Mouse (Mus musculus) right cerebral cortex, postnatal 25 days (tissue): ENCODE results near the gene Kif26b.
A peak's percentile ranks its signal among the peaks of the same experiment; 100 is the strongest.

Source experiments
- DNase-seq: peaks from one replicate; pipeline ENCODE4 v3.0.0; 2022

Kif26b gene

GRCm38 (mm10) chr1:178730271-178730670 lies 201.3 kb downstream of the Kif26b start:
- DNase-seq: no peak

GRCm38 (mm10) chr1:178733035-178733434 lies 204.1 kb downstream of the Kif26b start:
- no peak for DNase-seq

- DNase-seq: no peak
Observed at GRCm38 (mm10) chr1:178734576-178734975, 205.7 kb downstream of the Kif26b start.

- no peak for DNase-seq
Observed at GRCm38 (mm10) chr1:178736931-178737330, 208.0 kb downstream of the Kif26b start.

- no peak for DNase-seq
Observed at GRCm38 (mm10) chr1:178743820-178744219, 214.9 kb downstream of the Kif26b start.

- DNase-seq: no peak
Observed at GRCm38 (mm10) chr1:178744526-178744925, 215.6 kb downstream of the Kif26b start.

- DNase-seq: no peak
Observed at GRCm38 (mm10) chr1:178744961-178745360, 216.0 kb downstream of the Kif26b start.

- peak; percentile 39 for DNase-seq
Observed at GRCm38 (mm10) chr1:178745471-178745870, 216.5 kb downstream of the Kif26b start.

- no peak for DNase-seq
Observed at GRCm38 (mm10) chr1:178747279-178748221, 218.6 kb downstream of the Kif26b start.

- no peak for DNase-seq
Observed at GRCm38 (mm10) chr1:178748222-178748600, 219.3 kb downstream of the Kif26b start.

GRCm38 (mm10) chr1:178748617-178749016 lies 219.7 kb downstream of the Kif26b start:
- DNase-seq: no peak

- no peak for DNase-seq
Observed at GRCm38 (mm10) chr1:178749786-178750185, 220.9 kb downstream of the Kif26b start.

GRCm38 (mm10) chr1:178758441-178758840 lies 229.5 kb downstream of the Kif26b start:
- no peak for DNase-seq

- DNase-seq: no peak
Observed at GRCm38 (mm10) chr1:178762125-178762741, 233.3 kb downstream of the Kif26b start.

GRCm38 (mm10) chr1:178764914-178765313 lies 236.0 kb downstream of the Kif26b start:
- DNase-seq: no peak

- DNase-seq: no peak
Observed at GRCm38 (mm10) chr1:178765650-178766049, 236.7 kb downstream of the Kif26b start.

GRCm38 (mm10) chr1:178768976-178769375 lies 240.1 kb downstream of the Kif26b start:
- DNase-seq: no peak

- no peak for DNase-seq
Observed at GRCm38 (mm10) chr1:178769988-178770387, 241.1 kb downstream of the Kif26b start.

GRCm38 (mm10) chr1:178770626-178771362 lies 241.9 kb downstream of the Kif26b start:
- no peak for DNase-seq

- no peak for DNase-seq
Observed at GRCm38 (mm10) chr1:178779742-178780141, 250.8 kb downstream of the Kif26b start.

- DNase-seq: no peak
Observed at GRCm38 (mm10) chr1:178784043-178784442, 255.1 kb downstream of the Kif26b start.

- no peak for DNase-seq
Observed at GRCm38 (mm10) chr1:178791266-178791665, 262.3 kb downstream of the Kif26b start.

GRCm38 (mm10) chr1:178792726-178793125 lies 263.8 kb downstream of the Kif26b start:
- DNase-seq: no peak
